Mouse (Mus musculus) T-cell, adult 2 months (primary cell): Measurements from ENCODE around the gene Nxf1.
"Not testable (repeated sequence)": the region's sequence is repeated elsewhere in the genome, so short reads cannot be mapped to it uniquely, and the experiment has no call there.

ENCODE experiments used
- DNase-seq: peaks from one replicate; pipeline ENCODE4 v3.0.0; 2022; ENCODE audit warnings: low spot score

Gene Nxf1

GRCm38 (mm10) chr19:8756635-8757387 lies at the start of gene Nxf1:
Nxf1 (plus strand) TSS chr19:8757073.
- peak; percentile 89 for DNase-seq

- no peak for DNase-seq
These were observed 47.9 kb upstream of the Nxf1 start for GRCm38 (mm10) chr19:8708954-8709353.

- DNase-seq: no peak
These were observed 46.8 kb upstream of the Nxf1 start for GRCm38 (mm10) chr19:8710057-8710456.

DNA sequence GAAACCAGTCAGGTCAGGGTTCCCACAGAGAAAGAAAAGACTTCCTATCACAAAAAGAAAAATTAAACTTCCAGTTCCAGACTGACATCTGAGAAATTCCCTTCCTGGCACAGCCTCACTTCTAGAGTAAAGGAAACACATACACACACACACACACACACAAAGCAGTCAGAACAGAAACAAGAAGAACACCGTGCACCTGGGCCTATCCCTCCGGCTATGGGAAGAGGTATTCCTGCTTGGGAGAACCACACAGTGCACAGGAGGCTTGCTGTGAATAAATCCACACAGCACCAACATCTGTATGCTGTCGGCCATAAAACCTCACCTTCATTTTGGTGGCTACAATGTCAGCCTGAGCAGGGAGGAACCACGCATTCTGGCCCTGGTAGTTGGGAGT lies 45.4 kb upstream of the Nxf1 start:
- DNase-seq: no peak

- peak; percentile 80 for DNase-seq
These were observed 44.7 kb upstream of the Nxf1 start for GRCm38 (mm10) chr19:8711949-8712869.

- DNase-seq: peak; percentile 94
These were observed 44.0 kb upstream of the Nxf1 start for GRCm38 (mm10) chr19:8712870-8713305.

DNA sequence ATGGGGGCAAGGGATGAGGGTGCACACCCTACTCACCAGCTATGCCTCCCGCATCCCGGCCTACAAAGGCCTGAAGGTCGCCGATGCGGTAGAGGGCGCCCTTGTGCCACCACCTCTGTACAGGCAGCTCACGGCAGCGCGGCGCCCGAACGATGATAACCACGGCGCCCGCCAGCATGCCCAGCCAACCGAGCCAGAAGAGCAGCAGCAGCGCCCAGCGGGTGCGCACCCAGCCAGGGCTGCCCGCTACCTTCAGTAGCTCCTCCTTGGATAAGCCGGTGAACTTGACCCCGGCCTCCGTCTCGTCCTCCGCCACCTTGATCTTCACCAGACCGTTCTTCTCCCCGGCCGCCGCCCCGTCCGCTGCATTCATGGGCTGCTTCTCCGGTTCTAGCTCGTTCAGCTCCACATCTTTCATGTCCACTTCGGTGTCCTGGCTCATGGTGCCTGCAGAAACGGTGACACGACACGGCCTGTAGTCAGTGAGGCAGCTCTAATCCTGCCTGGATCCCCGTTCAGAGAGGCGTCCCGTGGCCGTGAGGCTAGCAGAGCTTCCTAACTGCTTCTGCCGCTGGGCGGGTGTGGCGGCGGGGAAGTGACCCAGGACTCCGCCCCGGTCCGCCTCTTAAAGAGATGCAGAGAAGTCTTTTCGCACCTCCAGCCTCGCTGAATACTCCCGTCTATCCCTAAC lies 43.4 kb upstream of the Nxf1 start:
- peak; percentile 93 for DNase-seq

- no peak for DNase-seq
These were observed 42.7 kb upstream of the Nxf1 start for GRCm38 (mm10) chr19:8713997-8714652.

- no peak for DNase-seq
These were observed 42.0 kb upstream of the Nxf1 start for GRCm38 (mm10) chr19:8714653-8715481.

- DNase-seq: no peak
These were observed 40.8 kb upstream of the Nxf1 start for GRCm38 (mm10) chr19:8715868-8716766.

- no peak for DNase-seq
These were observed 40.0 kb upstream of the Nxf1 start for GRCm38 (mm10) chr19:8716767-8717475.

GRCm38 (mm10) chr19:8718357-8718756 lies 38.5 kb upstream of the Nxf1 start:
- DNase-seq: peak; percentile 83

GRCm38 (mm10) chr19:8719037-8719436 lies 37.8 kb upstream of the Nxf1 start:
- DNase-seq: not testable (repeated sequence)

DNA sequence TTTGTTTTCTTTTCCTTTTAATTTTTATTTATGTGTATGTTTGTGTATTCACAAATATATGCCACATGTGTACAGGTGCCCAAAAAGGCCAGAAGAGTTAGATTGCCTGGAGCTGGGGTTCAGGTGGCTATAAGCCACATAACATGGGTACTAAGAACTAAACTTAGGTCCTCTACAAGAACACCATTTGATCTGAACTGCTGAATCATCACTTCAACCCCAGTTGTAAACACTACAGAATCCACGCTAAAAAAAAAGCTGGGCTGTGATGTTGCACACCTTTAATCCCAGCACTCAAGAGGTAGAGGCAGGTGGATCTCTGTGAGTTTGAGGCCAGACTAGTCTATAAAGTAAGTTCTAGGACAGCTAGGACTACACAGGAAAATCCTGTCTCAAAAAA lies 35.5 kb upstream of the Nxf1 start:
- no peak for DNase-seq

GRCm38 (mm10) chr19:8722021-8722420 lies 34.9 kb upstream of the Nxf1 start:
- DNase-seq: no peak

DNA sequence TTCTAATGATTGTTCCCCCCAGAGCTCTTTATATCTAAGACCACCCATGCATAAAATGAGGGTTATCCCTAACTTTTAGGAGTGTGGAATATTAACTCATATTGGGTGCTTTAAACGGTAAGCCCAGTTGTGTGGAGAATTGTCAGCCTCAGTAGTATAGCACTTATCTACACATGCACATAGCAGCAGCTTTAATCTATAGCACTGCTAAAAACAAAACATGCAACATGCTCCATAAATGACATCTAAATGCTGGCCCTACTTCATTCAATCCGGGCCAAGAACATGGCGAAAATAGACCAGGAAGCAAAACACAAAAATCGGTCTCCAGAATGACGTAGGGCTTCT lies 34.3 kb upstream of the Nxf1 start:
- no peak for DNase-seq

DNA sequence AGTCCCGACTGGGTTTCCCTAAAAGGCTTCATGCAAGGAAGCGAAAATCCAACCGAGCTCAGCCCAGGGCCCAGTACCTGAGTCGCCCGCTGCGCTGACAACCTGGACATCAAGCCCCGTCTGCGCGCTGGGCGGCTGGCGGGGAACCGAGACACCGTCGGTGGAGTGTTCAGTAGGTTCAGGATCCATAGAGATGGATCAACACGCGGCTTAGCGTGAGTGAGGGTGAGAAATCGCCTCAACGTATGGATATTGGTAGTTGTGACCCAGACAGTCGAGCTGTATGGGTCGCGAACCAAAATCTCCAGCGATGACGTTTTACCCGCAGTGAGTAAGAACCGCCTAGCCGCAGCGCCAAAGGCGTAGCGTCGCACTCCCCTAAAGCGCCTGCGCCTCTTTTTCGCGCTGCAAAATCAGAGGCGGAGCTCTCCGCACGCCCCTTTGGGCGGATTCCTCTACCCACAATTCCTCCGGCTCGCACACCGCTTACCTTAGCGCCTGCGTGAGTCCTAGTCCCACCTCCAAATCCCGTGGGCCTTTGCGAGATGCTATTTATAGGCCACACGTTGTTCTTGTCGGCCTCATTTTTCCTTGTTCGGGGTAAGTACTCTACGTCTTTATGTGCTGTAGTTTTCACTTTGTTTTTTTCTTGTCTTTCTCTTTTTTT lies 33.8 kb upstream of the Nxf1 start, which contains the start of gene Slc3a2:
Gene Slc3a2 (minus strand): TSS at position 463 of the 667 bp plus-strand sequence.
- DNase-seq: peak; percentile 99

DNA sequence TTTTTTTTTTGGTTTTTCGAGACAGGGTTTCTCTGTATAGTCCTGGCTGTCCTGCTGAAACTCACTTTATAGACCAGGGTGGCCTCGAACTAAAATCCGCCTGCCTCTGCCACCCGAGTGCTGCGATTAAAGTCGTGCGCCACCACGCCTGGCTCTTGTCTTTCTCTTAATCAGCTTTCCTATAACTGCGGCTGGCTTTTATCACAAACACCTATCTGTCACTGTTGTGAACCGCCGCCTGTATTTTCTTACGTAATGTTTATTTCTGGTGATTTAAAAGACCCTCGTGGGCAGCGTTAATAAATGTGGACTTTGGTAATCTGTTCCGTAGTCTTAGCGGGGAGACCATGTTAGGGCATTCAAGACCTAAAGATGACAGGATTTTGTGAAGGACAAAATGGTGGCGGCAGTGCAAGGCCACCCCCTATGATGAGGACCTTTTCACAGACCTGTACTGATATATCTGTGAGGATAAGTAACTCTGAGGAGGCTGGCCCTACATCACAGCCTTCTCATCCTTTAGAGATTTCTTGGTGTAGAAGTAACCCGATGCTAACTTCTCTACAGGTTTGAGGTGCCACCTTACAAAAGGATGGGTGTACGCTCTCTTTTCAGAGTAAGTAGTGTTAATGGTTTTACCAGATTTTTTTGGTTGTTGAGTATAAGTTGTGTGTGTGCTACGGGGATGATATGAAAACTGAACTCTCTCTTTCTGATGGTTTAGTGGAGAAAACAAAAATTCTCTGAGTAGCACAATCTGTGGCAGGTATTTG lies 33.1 kb upstream of the Nxf1 start:
- peak; percentile 36 for DNase-seq
